Mouse (Mus musculus): Measurements from ENCODE around the gene Smim26.
"Not testable (repeated sequence)": the region's sequence is repeated elsewhere in the genome, so short reads cannot be mapped to it uniquely, and the experiment has no call there.

Smim26 gene

DNA sequence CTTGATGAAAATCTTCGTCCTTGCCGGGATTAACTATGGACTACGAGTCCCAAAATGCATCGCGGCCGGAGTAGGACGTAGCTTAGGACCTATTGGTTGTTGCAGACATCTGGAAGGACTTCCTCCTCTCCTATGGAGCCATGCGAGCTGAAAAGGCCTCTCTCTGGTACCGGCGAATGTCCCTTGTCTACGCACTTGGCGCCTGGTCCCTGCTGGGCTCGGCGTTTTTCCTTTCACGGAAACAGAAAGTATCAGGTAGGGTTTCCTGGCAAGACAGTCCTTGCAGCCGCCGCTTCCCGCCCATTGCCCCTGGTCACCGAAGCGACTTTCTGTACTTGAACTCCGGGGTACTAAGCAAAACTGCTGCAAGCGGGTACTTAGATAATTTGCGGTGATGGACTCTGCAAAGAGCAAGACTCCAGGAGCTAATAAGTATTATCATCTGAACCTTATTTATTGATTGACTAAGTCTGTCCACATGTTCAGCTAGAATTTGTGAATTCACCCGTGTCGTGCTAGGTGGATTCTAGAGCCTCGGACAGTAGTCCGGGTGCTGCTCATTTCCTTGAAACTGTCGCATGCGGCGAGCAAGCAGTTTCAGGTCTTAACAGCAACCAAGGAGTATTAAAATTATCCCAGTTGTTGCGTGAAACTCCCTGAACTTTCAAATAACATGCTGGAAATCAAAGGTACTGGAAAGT lies at the start of gene Smim26:
Smim26 (plus strand) TSS at position 104 of the 701 bp plus-strand sequence.
- in situ Hi-C loops (cut with MboI): no loop called here

DNA sequence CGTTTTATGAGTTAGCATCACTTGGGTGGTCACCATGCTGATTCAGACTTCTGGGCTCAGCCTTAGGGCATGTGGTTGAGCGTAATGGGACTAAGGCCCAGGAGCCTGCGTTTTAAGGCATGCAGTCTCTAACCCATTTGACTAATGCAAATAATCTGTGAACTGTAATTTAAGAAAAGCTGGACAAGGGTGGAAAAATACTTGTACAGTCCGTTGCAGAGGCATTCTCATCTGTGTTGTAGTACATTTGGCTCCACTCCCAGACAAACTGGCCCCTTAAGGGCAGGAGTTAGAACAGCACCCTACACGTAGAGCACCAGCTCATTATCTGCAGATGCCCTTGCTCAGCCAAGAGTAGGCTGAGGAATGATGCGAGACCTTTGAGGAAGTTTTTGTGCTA lies 49.2 kb upstream of the Smim26 start:
- in situ Hi-C loops (cut with MboI): no loop called here

DNA sequence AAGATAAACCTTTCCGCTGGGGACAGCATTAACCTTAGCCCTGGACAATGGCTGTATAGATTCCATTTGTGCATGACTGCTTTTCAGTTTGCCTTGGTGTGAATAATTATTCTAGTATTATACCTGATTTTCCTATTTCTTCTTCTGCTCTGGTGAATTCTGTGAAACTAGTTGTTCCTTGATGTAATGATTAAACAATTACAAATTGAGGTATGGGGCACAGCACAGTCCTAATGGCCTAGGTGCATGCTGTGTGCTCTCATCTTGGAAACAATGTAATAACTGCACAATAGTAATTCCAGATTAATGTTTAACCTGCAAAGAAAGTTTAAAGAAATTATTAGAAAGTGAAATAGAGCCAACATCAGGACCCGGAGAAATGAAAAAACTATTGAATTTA lies 48.8 kb upstream of the Smim26 start:
- in situ Hi-C loops (cut with MboI): no loop called here

DNA sequence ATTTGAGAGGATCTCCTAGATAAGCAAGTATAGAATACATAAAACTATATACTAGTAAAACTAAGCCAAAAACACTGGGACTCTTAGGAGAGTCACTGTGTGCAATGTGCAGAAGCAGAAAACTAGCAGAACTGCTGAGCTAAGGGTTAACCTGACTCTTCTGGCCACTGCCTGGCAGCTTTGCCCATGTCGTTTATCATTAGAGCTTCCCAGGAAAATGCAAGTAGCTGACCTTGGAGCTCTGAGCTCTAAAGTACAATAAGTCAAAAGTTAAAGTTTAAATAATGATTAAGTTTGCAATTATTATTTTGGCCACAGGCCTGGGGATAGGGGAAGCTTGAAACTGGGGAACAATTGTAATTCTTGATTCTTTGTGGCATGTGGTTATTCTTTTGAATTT lies 48.4 kb upstream of the Smim26 start:
- in situ Hi-C loops (cut with MboI): no loop called here

DNA sequence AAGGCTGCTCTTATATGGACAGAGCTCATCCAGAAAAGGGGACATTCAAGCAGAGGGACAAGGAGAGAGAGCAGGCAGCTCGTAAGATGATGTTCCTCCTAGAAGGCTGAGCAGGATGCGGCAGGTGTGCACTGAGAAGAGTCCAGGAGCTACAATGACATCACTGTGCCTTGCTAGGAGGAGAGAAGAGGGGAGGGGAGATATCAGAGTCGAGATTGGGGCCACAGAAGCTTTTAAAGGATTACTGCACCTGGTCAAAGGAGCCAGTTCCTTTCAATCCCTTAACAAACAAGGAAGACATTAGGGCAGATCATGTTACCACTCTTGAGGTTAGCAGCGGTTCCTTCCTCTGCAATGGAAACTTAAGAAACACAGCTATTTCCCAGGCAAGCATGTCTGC lies 46.3 kb upstream of the Smim26 start:
- in situ Hi-C loops (cut with MboI): no loop called here

DNA sequence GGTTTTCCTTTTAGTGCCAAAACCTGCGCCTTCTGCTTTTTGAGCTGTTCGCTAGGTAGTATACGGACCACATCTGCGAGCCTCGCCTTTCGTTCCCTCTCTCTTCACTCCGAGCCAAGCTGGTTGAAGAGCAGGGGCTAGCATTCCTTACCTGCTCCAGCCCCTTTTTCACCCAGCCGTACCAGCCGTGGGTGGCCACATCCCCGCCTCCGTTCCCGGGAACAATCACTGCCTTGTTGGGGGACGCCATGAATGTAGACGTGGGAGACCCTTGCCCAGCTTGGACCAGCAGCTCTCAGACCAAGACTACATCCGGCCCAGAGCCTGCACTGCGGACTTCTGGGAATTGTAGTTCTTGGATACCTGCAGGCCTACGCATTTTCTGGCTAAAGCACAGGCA lies 43.3 kb upstream of the Smim26 start, which contains the start of gene Rbbp9:
Rbbp9 (minus strand) TSS at position 341 of the 400 bp plus-strand sequence.
- in situ Hi-C loops (cut with MboI): no loop called here

DNA sequence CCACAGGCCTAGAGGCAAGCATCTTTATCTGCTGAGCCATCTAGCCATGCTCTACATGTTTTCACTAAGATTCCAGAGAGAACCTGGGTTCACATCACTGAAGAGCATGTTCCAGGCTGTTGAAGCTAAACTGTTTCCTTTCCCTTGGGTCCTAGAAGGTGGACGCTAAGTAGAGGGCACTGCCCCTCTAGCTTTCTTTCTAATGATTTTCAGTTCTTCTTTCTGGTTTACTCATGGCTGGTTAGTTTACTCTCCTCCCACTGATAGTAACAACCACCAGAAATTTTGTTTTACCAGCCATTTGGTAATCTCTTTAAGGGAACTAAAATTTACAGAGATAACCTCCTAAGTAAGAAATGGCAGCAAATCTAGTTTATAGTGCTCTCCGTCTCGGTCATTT lies 39.9 kb upstream of the Smim26 start:
- in situ Hi-C loops (cut with MboI): no loop called here

DNA sequence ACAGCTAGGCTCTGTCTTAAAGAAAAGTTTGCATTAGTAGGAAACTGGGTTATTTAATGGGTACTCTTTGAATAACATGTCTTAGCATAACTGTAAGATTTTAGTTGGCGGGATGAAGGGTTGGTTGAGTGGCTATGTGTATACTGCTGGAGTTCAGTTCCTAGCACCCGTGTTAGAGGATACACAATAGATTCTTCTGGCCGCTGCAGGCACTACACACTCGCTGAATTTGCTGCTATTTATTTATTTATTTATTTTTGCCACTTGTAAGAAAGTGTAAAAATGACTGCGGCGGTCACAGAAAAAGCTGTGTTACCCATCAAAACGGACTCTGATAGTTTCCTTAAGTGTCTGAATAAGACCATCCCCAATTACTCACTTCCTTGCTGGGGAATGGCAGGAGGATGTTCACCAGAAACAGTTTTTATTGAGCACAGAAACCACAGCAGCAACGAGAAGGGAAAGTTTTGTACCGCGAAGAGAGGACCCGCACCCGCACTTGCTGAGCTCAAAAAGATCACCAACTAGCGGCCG lies 38.5 kb upstream of the Smim26 start:
- in situ Hi-C loops (cut with MboI): no loop called here

DNA sequence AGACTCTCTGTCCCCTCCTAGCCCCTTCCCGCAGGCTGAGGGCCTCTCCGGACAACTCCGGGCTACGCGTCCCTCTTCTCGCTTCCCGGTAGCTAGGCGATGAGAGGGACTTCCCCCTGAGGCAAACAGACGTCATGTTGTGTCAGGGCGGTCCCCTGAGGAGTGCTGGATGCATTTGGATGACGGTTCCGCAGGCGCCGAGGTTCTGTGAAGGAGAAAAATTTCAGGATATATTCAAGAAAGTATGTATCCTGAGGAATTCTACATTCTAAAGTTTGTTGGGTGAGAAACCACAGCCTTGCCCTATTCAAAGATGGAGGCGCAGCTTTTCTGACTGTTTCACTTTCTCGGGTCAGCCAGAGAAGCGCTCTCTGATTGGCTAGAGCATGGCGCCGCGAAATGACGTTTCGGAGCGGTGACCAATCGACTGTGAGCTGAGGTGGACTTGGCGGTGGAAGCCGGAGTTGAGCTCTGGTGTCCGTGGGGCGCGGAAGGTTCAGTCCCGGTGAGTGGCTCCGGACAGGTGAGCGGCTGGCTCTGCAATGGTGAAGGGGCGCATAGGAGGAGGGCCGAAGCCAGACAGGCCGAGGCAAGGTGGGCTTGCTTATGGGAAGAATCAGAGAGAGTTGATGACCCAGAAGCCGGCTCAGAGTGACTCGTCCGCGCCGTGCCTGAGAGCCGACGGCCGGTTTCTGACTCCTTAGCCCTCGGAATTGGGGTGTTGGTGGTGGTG lies 37.9 kb upstream of the Smim26 start, which contains the start of gene Sec23b:
Sec23b (plus strand) TSS at position 410 of the 733 bp plus-strand sequence.
- in situ Hi-C loops (cut with MboI): no loop called here

DNA sequence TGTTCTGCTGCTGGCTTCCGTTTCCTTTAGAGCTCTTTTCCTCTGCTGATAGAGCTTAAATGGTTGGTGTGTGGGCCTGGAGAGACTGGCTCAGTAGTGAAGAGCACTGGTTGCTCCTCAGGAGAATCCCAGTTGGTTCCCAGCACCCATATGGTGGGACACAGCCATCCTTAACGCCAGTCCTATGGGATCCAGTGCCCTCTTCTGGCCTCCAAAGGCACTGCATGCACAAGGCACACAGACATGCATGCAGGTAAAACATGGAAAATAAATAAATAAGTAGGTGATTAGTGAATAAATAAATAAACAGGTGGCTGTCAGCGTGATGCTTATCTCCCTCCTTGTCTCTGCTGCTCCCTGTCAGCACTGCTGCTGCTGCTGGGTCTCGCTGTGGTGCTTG lies 5.1 kb upstream of the Smim26 start:
- in situ Hi-C loops (cut with MboI): no loop called here

DNA sequence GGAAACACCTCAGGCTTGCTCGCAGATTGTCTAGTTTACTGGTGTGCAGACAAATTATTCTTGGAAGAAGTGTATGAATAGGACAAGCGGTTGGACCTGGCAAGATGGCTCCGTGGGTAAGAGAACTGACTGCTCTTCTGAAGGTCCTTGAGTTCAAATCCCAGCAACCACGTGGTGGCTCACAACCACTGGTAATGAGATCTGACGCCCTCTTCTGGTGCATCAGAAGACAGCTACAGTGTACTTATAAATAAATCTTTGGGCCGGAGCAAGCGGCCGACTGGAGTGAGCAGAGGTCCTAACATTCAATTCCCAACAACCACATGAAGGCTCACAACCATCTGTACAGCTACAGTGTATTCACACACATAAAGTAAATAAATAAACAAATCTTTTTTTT lies 818 bp upstream of the Smim26 start:
- in situ Hi-C loops (cut with MboI): not testable (repeated sequence)

DNA sequence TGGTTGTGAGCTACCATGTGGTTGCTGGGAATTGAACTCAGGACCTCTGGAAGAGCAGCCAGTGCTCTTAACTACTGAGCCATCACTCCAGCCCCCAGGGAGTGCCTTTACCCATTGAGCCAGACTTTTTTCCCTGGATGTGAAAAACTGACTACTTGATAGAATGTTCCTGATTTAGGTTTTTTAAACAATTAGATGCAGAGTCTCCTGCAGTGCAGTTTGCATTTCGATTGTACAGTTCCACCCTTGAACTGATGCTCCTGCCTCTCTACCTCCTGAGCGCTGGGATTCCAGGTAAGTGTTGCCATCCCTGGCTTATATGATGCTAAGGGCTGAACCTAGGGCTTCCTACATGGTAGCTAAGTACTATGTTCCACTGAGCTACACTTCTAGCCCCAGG lies 4.2 kb downstream of the Smim26 start:
- in situ Hi-C loops (cut with MboI): no loop called here

DNA sequence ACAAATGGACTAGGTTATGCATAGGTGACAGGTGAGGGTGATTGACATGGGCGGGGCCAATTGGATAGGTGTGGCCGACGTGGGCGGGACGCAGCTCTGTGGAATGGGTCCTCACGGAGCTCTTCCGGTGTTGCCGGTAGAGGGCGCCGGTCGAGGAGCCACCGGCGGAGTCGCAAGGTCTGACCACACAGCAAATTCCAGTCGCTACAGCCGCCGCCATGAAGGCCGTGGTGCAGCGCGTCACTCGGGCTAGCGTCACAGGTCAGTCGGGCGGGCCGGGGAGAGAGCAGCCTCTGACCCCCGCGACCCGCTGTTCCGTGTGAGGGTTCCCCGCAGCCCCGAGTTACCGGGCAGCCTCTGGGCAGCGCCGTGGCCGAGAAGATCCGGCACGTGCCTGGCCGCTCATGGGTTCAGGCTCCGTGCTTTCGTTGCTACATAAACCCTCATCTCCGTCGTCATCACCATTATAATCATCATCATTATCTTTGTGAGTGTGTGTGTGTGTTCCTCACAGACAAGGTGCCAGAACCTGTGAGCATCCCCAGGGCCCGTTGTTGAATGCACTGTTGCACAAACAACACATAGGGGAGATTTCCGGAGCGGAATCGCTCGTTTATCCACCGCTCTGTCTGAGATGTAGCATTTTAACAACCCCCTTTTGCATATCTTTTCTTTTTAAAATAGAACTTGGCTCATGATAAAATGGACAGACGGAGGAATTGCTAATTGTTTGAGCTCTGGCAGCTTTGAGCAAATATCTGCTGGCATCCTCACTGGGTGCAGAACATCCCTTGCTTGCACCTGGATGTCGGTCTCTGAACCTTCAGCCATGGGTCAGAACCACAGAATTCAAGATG lies 6.2 kb downstream of the Smim26 start, which contains the start of gene Dtd1:
Dtd1 (plus strand) TSS at position 67 of the 857 bp plus-strand sequence.
- in situ Hi-C loops (cut with MboI): no loop called here

DNA sequence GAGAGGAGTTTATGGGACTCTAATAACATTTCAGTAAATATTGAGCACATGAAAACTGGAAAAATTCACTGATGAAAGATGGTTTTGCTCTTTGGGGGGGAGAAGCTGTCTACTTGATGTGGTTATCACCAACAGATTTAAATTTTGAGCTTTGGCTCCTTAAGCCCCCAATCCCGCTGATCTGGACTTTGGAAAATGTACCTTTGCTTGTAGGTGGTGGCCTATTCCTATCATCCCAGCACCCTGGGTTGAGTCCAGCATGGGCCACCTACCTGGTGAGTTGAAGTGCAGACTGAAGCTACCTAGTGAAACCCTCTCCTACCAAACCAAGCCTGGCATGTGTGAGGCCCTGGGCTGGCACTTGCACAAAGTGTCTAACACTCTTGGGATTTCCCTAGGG lies 7.7 kb downstream of the Smim26 start:
- in situ Hi-C loops (cut with MboI): no loop called here

DNA sequence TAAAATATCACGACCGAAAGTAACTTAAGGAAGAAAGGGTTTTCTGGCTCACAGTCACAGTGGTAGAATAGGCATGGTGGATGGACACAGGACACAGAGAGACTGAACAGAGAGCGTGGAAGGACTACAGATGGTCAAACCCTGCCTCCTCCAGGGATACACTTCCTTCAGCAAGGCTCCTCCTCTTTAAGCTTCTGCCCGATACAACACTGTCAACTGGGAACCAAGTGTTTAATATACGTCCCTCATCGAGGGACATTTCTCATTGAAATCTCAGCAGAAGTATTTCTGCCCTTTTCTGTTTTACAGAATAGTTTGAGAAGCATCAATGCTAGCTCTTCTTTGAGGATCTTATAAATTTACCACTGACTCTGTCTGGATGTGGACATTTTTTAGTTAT lies 20.1 kb downstream of the Smim26 start:
- in situ Hi-C loops (cut with MboI): no loop called here

DNA sequence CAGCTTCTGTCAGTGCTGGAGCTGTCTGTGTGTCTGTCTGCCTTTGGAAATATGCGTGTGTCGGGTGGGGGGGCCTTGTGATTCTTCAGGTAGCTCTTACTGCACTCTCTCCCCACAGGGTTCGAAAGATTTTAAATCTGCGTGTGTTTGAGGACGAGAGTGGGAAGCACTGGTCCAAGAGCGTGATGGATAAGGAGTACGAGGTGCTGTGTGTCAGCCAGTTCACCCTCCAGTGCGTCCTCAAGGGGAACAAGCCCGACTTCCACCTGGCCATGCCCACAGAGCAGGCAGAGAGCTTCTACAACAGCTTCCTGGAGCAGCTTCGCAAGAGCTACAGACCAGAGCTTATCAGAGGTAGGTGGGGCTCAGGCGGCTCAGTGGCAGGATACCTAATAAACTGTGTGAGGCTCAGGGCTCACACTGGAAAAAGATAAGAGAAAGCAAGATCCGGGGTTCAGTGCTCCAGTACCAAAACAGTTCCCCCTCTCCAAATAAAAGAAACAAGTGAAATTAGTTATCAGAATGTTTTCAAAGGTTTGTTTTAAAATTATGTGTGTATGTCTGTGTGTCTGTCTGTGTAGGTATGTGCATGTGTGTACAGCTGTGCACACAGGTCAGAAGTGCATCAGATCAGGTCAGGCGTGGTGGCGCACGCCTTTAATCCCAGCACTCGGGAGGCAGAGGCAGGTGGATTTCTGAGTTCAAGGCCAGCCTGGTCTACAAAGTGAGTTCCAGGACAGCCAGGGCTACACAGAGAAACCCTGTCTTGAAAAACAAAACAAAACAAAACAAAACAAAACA lies 23.4 kb downstream of the Smim26 start:
- in situ Hi-C loops (cut with MboI): no loop called here

DNA sequence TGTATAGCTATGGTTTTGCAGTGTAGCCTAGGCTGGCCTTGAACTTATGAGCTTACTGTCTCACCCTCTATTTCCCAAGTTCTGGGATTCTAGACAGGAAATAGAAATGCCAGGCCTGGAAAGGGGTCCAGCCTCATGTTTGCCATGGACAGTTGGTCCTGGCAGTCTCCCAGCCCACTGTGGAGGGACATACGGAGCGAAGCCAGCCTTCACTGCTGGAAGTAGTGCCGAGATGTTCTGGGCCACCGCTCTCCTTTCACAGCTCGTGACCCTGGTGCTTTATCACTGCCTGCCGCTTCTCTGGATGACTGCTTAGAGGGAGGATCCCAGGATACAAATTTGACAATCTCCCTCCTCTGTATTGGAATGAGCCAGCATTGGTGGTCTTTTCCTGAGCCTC lies 27.6 kb downstream of the Smim26 start:
- in situ Hi-C loops (cut with MboI): no loop called here

DNA sequence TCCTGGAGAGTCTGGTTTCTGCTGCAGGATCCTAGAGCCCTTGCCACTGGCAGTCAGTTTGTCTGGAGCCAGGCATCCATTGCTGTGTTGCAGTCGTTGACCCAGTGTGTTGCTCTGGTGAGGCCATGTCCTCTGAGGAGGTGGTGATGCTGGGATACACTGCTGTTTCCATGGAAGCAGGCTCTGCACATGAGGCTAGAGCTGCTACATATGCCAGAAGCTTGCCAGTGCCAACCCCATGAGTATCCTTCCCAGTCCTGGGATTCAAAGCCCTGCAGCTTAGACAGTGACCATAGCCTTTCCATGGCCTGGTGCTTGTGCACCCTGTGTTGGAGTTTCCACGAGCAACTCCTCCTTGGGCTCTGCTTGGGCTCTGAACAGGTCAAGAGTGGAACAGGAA lies 39.7 kb downstream of the Smim26 start:
- in situ Hi-C loops (cut with MboI): no loop called here

DNA sequence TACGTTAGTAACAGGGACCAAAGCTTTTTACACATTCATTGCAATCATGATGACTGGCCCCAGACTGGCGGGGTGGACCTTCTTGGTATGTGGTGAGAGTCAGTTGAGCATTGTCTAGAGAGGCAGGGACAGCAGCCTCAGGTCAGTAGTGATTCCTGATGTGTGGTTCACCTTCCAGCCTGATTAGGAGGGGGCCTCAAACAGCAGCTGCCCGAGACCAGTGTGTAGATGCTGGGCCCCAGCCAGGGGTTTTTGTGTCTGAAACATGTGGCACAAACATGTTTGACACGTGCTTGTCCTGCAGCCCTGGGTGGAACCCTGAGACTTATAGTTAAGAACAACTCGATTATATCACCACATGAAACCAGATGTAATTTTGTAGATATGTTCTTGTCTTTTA lies 40.4 kb downstream of the Smim26 start:
- in situ Hi-C loops (cut with MboI): no loop called here

DNA sequence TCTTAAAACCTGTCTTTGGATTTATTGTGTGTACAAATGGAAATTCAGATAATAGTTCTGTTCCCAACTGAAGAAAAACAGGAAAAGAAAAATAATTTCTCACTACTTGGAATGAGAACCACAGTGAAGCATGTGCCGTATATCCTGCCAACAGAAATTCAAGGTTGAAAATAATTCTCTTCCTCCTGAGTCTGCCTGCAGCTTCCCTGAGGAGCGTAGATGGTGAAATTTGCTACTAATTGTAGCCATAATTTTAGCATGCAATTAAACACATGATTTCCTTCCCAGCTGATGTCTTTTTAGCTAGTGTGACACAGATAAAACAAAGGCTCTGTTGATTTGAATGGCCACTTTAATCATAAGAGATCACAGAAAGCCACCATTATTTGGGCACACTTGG lies 40.9 kb downstream of the Smim26 start:
- in situ Hi-C loops (cut with MboI): no loop called here

DNA sequence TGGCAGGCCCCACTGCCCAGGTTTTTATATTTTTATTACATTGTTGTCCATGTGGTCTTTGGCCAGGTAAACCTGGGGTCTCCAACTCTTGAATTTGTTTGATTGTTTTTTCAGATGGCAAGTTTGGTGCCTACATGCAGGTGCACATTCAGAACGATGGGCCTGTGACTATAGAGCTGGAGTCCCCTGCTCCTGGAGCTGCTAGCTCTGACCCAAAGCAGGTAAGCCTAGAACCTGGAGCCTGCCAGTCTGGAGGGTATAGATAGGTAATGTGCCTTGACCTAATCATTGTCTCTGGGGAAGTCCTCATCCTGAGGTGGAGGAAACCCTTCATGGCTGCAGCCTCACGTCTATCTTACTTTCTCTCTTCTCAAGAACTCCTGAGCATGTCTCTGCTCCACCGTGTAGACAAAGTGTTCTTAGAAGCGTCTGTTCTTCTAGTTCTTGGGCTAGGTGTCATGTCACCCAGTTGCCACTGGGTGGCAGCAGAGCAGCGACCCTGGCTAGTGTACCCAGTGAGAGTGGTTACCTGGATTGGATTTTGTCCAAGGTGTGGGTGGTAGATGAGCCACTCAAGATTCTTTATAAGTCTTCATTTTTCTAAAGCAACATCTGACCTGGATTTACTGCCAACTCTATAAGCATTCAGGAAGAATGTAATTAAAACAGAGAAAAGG lies 41.9 kb downstream of the Smim26 start:
- in situ Hi-C loops (cut with MboI): no loop called here

Measured in mature B cell (primary cell).